Mouse (Mus musculus): ENCODE results near the gene Fuca1.

GRCm38 (mm10) chr4:135913433-135913832 lies 7.1 kb upstream of the Fuca1 start:
- TF ChIP-seq CTCF (IDR thresholded peaks at IDR 0.05; ENCODE audit: borderline replicate concordance, insufficient read depth, low read depth, low read length), result no peak
- TF ChIP-seq POLR2A (IDR thresholded peaks at IDR 0.05; ENCODE audit: borderline replicate concordance, insufficient read depth, low read length), result no peak

All from cerebellum, adult 2 months (tissue).